Mouse (Mus musculus): Measurements from ENCODE around the gene Gm37419. TPM values are rescaled to one million over a fixed set of nuclear protein-coding genes. Genes with fewer than 3 reads are reported as not detected.

Gene Gm37419
- total and polyA plus RNA-seq, 2 experiments from 2014 or later: not detected

- Histone ChIP-seq H3K9ac (replicated peaks; ENCODE audit: low read length) (no peak overlapping the region), H3K9me3 (ENCODE audit: low read length) (no peaks in the 10 kb centered on the region), H3K27ac (no peak overlapping the region), H3K36me3 (ENCODE audit: insufficient read depth, low read length) (no peaks in the 10 kb centered on the region), H3K4me3 (ENCODE audit: low read length) (no peak overlapping the region), H3K4me2 (ENCODE audit: low read depth, low read length) (no peak overlapping the region), H3K4me1 (ENCODE audit: insufficient read depth, low read length) (no peaks in the 10 kb centered on the region), H3K27me3 (ENCODE audit: insufficient read depth, low read length) (no peaks in the 10 kb centered on the region)
- no peak for ATAC-seq
- WGBS: 89% methylated on average over 14 of the region's 14 CpGs
- no peak for DNase-seq (ENCODE audit: low spot score)
- TF ChIP-seq CTCF (IDR thresholded peaks at IDR 0.05; ENCODE audit: low read depth): no peak
Measured at GRCm38 (mm10) chr16:23991846-23992580, 3.7 kb downstream of the Gm37419 start.

GRCm38 (mm10) chr16:23993351-23994321 is 5.4 kb downstream of the Gm37419 start:
- TF ChIP-seq CTCF (IDR thresholded peaks at IDR 0.05; ENCODE audit: low read depth): no peak
- Histone ChIP-seq H3K4me2 (ENCODE audit: low read depth, low read length) (no peak overlapping the region), H3K4me1 (ENCODE audit: insufficient read depth, low read length) (no peaks in the 10 kb centered on the region), H3K27me3 (ENCODE audit: insufficient read depth, low read length) (no peaks in the 10 kb centered on the region), H3K36me3 (ENCODE audit: insufficient read depth, low read length) (no peaks in the 10 kb centered on the region), H3K9me3 (ENCODE audit: low read length) (no peaks in the 10 kb centered on the region), H3K27ac (no peak overlapping the region), H3K9ac (replicated peaks; ENCODE audit: low read length) (no peak overlapping the region), H3K4me3 (ENCODE audit: low read length) (no peak overlapping the region)
- DNase-seq (ENCODE audit: low spot score): no peak
- WGBS: 65% methylated on average over 17 of the region's 17 CpGs
- ATAC-seq: no peak

GRCm38 (mm10) chr16:23996342-23996741 is 8.1 kb downstream of the Gm37419 start:
- H3K4me3 ChIP-seq (ENCODE audit: low read length): no peak overlapping the region
- no peak overlapping the region for H3K4me2 ChIP-seq (ENCODE audit: low read depth, low read length)
- no peak overlapping the region for H3K9ac ChIP-seq (replicated peaks; ENCODE audit: low read length)
- no peaks in the 10 kb centered on the region for H3K36me3 ChIP-seq (ENCODE audit: insufficient read depth, low read length)
- 87% methylated on average over 7 of the region's 7 CpGs for WGBS
- DNase-seq (ENCODE audit: low spot score) (no peak), ATAC-seq (no peak)
- no peak for TF ChIP-seq CTCF (IDR thresholded peaks at IDR 0.05; ENCODE audit: low read depth)
- H3K27me3 ChIP-seq (ENCODE audit: insufficient read depth, low read length): no peaks in the 10 kb centered on the region
- H3K9me3 ChIP-seq (ENCODE audit: low read length): no peaks in the 10 kb centered on the region
- H3K4me1 ChIP-seq (ENCODE audit: insufficient read depth, low read length): no peaks in the 10 kb centered on the region
- H3K27ac ChIP-seq: no peak overlapping the region

GRCm38 (mm10) chr16:23997228-23997627 is 8.9 kb downstream of the Gm37419 start:
- ATAC-seq (no peak), DNase-seq (ENCODE audit: low spot score) (no peak)
- H3K27me3 ChIP-seq (ENCODE audit: insufficient read depth, low read length): no peaks in the 10 kb centered on the region
- H3K4me1 ChIP-seq (ENCODE audit: insufficient read depth, low read length): no peaks in the 10 kb centered on the region
- TF ChIP-seq CTCF (IDR thresholded peaks at IDR 0.05; ENCODE audit: low read depth): no peak
- no peaks in the 10 kb centered on the region for H3K36me3 ChIP-seq (ENCODE audit: insufficient read depth, low read length)
- H3K4me2 ChIP-seq (ENCODE audit: low read depth, low read length): no peak overlapping the region
- H3K27ac ChIP-seq: no peak overlapping the region
- no peaks in the 10 kb centered on the region for H3K9me3 ChIP-seq (ENCODE audit: low read length)
- H3K9ac ChIP-seq (replicated peaks; ENCODE audit: low read length): no peak overlapping the region
- no peak overlapping the region for H3K4me3 ChIP-seq (ENCODE audit: low read length)
- 85% methylated on average over 3 of the region's 3 CpGs for WGBS

- Histone ChIP-seq H3K27ac (no peak overlapping the region), H3K4me3 (ENCODE audit: low read length) (no peak overlapping the region), H3K27me3 (ENCODE audit: insufficient read depth, low read length) (no peaks in the 10 kb centered on the region), H3K9me3 (ENCODE audit: low read length) (no peaks in the 10 kb centered on the region), H3K4me2 (ENCODE audit: low read depth, low read length) (no peak overlapping the region), H3K36me3 (ENCODE audit: insufficient read depth, low read length) (no peaks in the 10 kb centered on the region), H3K9ac (replicated peaks; ENCODE audit: low read length) (no peak overlapping the region), H3K4me1 (ENCODE audit: insufficient read depth, low read length) (no peaks in the 10 kb centered on the region)
- ATAC-seq (no peak), DNase-seq (ENCODE audit: low spot score) (no peak)
- 93% methylated on average over 6 of the region's 6 CpGs for WGBS
- TF ChIP-seq CTCF (IDR thresholded peaks at IDR 0.05; ENCODE audit: low read depth): no peak
Measured at GRCm38 (mm10) chr16:23997912-23998311, 9.6 kb downstream of the Gm37419 start.

GRCm38 (mm10) chr16:24005928-24006327 is 17.6 kb downstream of the Gm37419 start:
- Histone ChIP-seq H3K9ac (replicated peaks; ENCODE audit: low read length) (no peak overlapping the region), H3K9me3 (ENCODE audit: low read length) (no peaks in the 10 kb centered on the region), H3K27ac (no peak overlapping the region), H3K4me1 (ENCODE audit: insufficient read depth, low read length) (no peaks in the 10 kb centered on the region), H3K4me3 (ENCODE audit: low read length) (no peak overlapping the region), H3K36me3 (ENCODE audit: insufficient read depth, low read length) (no peaks in the 10 kb centered on the region), H3K4me2 (ENCODE audit: low read depth, low read length) (no peak overlapping the region), H3K27me3 (ENCODE audit: insufficient read depth, low read length) (no peaks in the 10 kb centered on the region)
- no peak for TF ChIP-seq CTCF (IDR thresholded peaks at IDR 0.05; ENCODE audit: low read depth)
- WGBS: 81% methylated on average over 8 of the region's 8 CpGs
- DNase-seq (ENCODE audit: low spot score) (no peak), ATAC-seq (no peak)
